Mouse (Mus musculus): ENCODE results near the gene Mfsd6l.
A peak's percentile ranks its signal among the peaks of the same experiment; 100 is the strongest.

Mfsd6l gene

GRCm38 (mm10) chr11:68555918-68556584, at the start of gene Mfsd6l:
Gene Mfsd6l, plus strand, starts transcription at chr11:68556186.
- DNase-seq (ENCODE audit: extremely low spot score), result peak; percentile 30

- no peak for DNase-seq (ENCODE audit: extremely low spot score)
Observed at GRCm38 (mm10) chr11:68507246-68507645, 48.7 kb upstream of the Mfsd6l start.

GRCm38 (mm10) chr11:68508619-68509018, 47.4 kb upstream of the Mfsd6l start:
- no peak for DNase-seq (ENCODE audit: extremely low spot score)

- no peak for DNase-seq (ENCODE audit: extremely low spot score)
Observed at GRCm38 (mm10) chr11:68509194-68509593, 46.8 kb upstream of the Mfsd6l start.

GRCm38 (mm10) chr11:68513969-68514368, 42.0 kb upstream of the Mfsd6l start:
- no peak for DNase-seq (ENCODE audit: extremely low spot score)

- DNase-seq (ENCODE audit: extremely low spot score), result no peak
Observed at GRCm38 (mm10) chr11:68519362-68519761, 36.6 kb upstream of the Mfsd6l start.

DNA sequence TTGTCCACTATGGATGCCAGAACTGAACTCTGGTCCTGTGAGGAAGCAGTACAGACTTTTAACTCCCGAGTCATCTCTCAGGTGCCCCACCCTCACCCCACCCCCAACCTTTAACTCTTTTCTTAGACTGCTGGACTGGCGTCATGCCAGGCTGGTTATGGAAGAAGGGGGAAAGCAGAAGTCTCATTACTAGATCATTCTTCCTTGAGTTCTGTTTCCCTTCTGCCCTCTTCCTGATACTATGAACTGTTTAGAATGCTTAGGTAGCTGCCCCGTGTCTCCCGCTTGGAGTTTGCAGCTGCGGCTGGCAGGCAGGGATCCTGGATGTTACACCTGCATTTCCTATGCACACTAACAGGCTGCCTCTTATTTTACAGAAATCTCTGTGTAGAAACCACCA, 36.2 kb upstream of the Mfsd6l start:
- no peak for DNase-seq (ENCODE audit: extremely low spot score)

DNA sequence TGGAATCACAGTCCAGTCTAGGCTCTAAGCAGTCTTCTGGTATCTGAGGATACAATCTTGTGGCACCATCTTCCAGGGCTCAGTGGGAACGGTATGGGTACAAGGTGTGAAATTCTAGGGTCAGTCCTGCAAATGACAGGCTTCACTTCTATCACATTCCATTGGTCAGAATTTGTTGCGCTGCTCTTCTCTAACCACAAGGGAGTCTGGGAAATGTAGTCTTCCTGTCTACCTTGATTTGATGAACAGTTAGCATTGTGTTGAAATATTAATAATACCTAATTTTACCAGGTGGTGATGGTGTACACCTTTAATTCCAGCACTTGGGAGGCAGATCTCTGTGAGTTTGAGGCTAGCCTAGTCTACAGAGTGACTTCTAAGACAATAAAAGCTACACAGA, 35.5 kb upstream of the Mfsd6l start:
- DNase-seq (ENCODE audit: extremely low spot score), result no peak

DNA sequence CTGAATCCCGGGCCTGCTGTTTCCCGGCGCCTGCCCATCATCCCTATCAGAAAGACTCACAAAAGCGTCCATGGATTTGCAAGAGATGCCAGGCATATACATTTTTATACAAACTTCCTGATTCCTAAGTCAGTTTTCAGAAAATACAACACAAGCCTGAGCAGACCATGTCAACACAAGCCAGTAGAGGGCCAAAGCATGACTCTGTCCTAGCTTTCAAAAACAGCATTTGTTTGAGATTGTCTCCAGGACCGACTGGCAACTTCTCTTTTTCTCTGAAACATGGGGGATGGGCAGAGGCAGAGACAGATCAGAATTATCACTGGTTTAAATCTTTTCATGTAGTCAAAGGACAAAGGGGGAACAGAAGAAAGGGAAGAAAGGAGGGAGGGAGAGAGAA, 34.6 kb upstream of the Mfsd6l start:
- no peak for DNase-seq (ENCODE audit: extremely low spot score)

DNA sequence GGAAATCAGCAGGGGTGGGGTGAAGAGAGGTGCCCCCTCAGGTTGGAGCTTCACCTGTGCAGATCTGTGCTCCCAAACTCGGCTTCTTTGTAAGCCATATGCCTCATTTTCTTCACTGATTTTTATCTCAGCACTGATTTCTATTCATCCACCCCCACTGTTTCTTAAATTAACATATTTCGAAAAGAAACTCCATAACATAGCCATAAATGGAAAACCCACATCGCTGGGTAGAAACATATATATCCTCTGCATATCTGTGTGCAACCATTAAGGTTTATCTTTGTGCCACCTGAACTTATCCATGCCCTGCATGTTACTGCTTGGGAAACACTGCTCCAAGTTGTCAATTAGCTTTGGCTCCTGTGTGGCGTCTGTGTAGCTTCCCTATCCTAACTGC, 29.5 kb upstream of the Mfsd6l start:
- DNase-seq (ENCODE audit: extremely low spot score), result no peak

- DNase-seq (ENCODE audit: extremely low spot score), result peak; percentile 36
Observed at GRCm38 (mm10) chr11:68531066-68531806, 24.8 kb upstream of the Mfsd6l start.

GRCm38 (mm10) chr11:68531941-68532535, 23.9 kb upstream of the Mfsd6l start:
- no peak for DNase-seq (ENCODE audit: extremely low spot score)

GRCm38 (mm10) chr11:68532773-68533172, 23.2 kb upstream of the Mfsd6l start:
- DNase-seq (ENCODE audit: extremely low spot score), result no peak

DNA sequence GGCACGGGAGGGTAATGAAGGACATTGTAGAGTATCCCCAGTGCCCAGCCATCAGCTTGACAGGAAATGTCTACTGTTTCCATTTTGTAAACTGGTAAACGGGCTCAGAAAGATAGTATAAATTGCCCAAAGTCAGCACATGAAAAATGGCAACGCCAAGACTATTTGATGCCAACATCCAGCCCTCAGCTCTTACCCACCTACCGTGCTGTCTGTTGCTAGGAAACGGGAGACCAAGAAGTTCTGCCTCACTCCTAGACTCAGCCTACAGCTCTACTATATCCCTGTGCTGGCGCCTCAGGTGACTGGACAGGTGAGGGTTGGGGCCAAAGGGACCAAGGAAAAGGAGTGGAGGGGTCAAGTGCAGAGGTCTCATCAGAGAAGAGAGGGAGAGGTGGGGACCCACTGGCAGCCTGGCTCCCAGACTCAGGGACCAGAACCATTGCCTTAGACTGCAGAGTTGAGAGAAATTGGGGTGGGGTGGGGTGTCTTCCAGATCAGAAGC, 22.0 kb upstream of the Mfsd6l start:
- no peak for DNase-seq (ENCODE audit: extremely low spot score)

DNA sequence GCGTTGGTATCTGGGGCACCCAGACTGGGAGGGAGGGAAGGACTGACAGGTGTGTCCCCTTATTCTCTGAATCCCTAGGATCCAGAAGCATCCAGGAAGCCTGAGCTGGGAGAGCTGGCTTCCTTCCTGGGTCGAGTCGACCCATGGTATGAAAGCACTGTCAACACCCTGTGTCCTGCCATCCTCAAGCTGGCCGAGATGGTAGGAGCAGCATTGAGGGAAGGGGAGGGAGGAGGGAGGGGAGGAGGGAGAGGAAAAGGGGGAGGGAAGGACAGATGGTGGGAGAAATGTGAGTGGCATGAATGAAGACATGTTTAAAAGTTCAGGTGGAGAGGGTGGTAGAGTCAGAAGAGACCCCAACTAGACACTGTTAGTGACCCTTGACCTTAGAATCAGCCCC, 20.0 kb upstream of the Mfsd6l start:
- DNase-seq (ENCODE audit: extremely low spot score), result no peak

DNA sequence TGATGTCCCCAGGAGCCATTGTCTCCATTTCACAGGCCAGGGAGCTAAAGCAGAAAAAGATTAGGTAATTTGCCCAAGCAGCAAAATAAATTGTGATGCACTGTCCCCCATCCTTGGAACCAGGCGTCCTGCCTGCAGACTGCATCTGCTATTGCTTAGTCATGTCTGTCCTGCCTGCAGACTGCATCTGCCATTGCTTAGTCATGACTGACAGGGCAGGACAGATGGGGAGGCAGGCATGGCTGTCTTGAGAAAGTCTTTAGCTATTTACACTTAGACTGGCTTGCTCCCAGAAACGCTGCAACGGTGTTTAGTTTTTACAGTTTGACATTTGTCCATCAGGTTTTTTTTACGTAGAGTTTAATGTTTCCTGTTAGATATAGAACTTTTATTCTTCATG, 19.5 kb upstream of the Mfsd6l start:
- DNase-seq (ENCODE audit: extremely low spot score), result peak; percentile 39

DNA sequence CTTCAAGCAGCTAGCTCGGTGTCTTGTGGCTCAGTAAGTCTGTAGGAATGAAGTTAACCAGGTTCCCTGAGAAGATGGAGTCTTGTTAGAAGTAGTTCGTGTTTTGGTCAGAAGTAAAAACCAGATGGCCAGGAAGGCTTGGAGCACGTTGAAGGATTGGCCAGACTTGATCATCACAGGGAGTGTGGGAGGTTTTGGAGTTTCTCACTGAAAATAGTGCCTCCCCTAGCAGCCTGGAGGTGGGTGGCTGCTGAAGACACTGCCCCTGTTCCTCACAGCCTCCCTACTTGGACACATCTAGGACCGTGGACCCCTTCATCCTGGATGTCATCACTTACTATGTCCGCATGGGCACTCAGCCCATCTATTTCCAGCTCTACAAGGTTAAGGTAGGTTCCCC, 16.4 kb upstream of the Mfsd6l start:
- DNase-seq (ENCODE audit: extremely low spot score), result no peak

- DNase-seq (ENCODE audit: extremely low spot score), result peak; percentile 50
Observed at GRCm38 (mm10) chr11:68544554-68544953, 11.4 kb upstream of the Mfsd6l start.

- no peak for DNase-seq (ENCODE audit: extremely low spot score)
Observed at GRCm38 (mm10) chr11:68545172-68545571, 10.8 kb upstream of the Mfsd6l start.

GRCm38 (mm10) chr11:68545682-68546222, 10.2 kb upstream of the Mfsd6l start:
- DNase-seq (ENCODE audit: extremely low spot score), result no peak

GRCm38 (mm10) chr11:68547484-68547883, 8.5 kb upstream of the Mfsd6l start:
- DNase-seq (ENCODE audit: extremely low spot score), result no peak

DNA sequence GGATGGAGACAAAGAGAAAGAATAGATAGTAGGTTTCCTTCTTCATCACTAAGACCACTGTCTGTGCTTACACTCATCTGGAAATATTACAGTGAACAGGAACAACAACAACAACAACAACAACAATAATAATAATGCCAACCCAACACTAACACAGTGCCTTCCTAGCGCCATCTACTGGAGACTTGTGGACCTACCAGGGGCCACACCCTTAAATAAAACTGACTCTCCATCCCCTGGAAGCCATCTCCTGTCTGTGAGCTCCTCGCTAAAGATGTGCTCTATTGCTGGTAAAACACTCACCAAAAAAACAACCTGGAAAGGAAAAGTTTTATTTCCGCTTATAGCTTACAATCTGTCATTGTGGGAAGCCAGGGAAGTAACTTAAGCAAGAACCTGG, 6.4 kb upstream of the Mfsd6l start:
- no peak for DNase-seq (ENCODE audit: extremely low spot score)

DNA sequence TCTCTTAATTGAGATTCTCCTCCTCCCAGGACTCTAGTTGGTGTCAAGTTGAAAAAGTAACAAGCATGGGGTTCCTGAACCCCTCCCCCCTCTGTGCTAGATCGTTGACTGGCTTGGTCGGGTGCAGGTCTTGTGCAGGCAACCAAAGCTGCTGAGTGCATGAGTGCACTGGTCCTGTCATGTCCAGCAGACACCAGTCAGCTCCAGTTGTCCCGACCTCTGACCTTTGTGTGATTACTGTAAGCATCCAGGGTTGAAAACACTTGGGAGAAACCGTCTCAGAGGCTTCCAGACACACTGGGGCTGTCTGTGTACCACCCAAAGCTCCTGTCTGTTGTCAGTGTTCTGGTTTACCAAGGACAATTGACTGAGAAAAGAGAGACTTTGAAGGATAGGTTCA, 5.6 kb upstream of the Mfsd6l start:
- DNase-seq (ENCODE audit: extremely low spot score), result no peak

Measured in embryo, embryonic 9.5 days (tissue).